Mouse (Mus musculus) stomach, embryonic 16.5 days (tissue): ENCODE results near the gene Arhgap29. TPM values are rescaled to one million over a fixed set of nuclear protein-coding genes. Genes with fewer than 3 reads are reported as not detected.

Experiments
- ATAC-seq: fragments of 200-750 bp; cut with Nextera tagmentation; 2 replicates; pipeline ENCODE4 v1.8.0; 2017; ENCODE audit warnings: moderate number of reproducible peaks, moderate TSS enrichment; ENCODE audit not compliant: insufficient read depth, low FRiP score
- H3K27ac ChIP-seq: fragments of 300-500 bp; sonication (generic); 2 replicates; pipeline ENCODE4 v1.5.1; 2014; ENCODE audit warnings: low read length
- H3K27me3 ChIP-seq: fragments of 300-500 bp; sonication (generic); 2 replicates; pipeline ENCODE4 v1.6.1; 2014; ENCODE audit warnings: low read length, control low read depth, mixed read lengths; ENCODE audit not compliant: control insufficient read depth, insufficient read depth
- H3K36me3 ChIP-seq: fragments of 300-500 bp; sonication (generic); 2 replicates; pipeline ENCODE4 v1.6.1; 2014; ENCODE audit warnings: low read length; ENCODE audit not compliant: control insufficient read depth, insufficient read depth
- H3K4me1 ChIP-seq: fragments of 300-500 bp; sonication (generic); 2 replicates; pipeline ENCODE4 v1.6.1; 2014; ENCODE audit warnings: low read length, control low read depth, mixed read lengths; ENCODE audit not compliant: control insufficient read depth, insufficient read depth
- H3K4me2 ChIP-seq: fragments of 300-500 bp; sonication (generic); 2 replicates; pipeline ENCODE4 v1.6.1; 2014; ENCODE audit warnings: low read depth, low read length, mixed read lengths
- H3K4me3 ChIP-seq: fragments of 300-500 bp; sonication (generic); replicated peaks from 2 replicates; pipeline ENCODE4 v1.5.1; 2014; ENCODE audit warnings: mild to moderate bottlenecking, low read length
- H3K9ac ChIP-seq: fragments of 300-500 bp; sonication (generic); 2 replicates; pipeline ENCODE4 v1.6.1; 2014; ENCODE audit warnings: low read length
- H3K9me3 ChIP-seq: fragments of 300-500 bp; sonication (generic); replicated peaks from 2 replicates; pipeline ENCODE4 v1.6.1; 2016; ENCODE audit warnings: low read length, control low read depth; ENCODE audit not compliant: control insufficient read depth
- WGBS: fragments of 180-500 bp; shearing (Covaris S2); extraction: QIAGEN DNeasy Blood & Tissue Kit; methylation state at CpG from one replicate; pipeline ENCODE4 v1.1.7; 2014; 5-methylcytosine and 5-hydroxymethylcytosine counted together
- polyA plus RNA-seq: library from polyadenylated mRNA; unstranded; fragments of >200 nt; fragmentation: Nextera tagmentation; extraction: Ambion mirVana; gene quantifications from 2 replicates; pipeline ENCODE4 v1.2.1, GENCODE M21; 2015

The Arhgap29 gene
- polyA plus RNA-seq, 1 experiment from 2014 or later: 50.7 TPM

DNA sequence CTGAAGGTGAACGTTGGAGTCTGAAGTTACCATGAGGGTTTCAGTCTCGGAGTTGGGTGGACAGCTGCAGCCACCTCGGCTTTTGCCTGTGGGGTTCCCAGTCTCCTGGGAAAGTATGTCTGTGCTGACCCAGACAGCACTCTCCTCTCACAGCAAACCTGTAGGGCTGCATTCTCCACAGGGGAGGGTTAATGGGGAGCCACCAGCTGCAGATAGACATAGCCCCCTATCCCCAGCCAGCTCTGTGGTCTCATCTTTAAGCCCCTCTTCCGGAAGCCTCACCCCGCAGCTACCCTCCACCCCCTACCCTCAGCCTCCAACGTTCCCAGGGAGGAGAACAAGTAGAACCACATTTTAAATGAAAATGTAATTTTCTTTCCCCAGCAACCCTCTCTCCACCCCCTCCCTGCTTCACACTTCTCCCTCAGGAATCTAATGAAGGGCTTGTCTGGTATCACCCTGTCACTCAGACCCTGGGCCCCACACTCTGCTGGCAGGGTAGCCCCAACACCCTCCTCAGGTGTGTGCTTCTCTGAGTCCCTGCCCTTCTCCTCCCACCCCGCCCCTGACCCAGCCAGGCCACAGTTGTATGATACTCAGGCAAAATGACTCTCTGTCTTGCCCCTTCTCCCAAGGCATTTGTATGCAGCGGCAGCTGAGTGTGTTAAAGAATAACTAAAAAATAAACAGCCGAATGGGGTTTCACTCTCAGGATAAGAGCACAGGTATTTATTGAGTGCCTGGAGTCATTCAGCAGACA is 106.3 kb downstream of the Arhgap29 start:
- no peaks in the 10 kb centered on the region for H3K36me3 ChIP-seq
- no peak overlapping the region for H3K4me2 ChIP-seq
- peak; percentile 92 for ATAC-seq
- peak overlapping the region; percentile 76 for H3K27ac ChIP-seq
- no peak overlapping the region for H3K4me3 ChIP-seq
- 37% methylated on average over 9 of the region's 9 CpGs for WGBS
- no peaks in the 10 kb centered on the region for H3K27me3 ChIP-seq
- peaks cover 4% of the 10 kb centered on the region for H3K4me1 ChIP-seq
- no peaks in the 10 kb centered on the region for H3K9me3 ChIP-seq
- H3K9ac ChIP-seq: no peak overlapping the region

- Histone ChIP-seq H3K4me1 (0 out of 2 replicates have a peak, but pooled peaks cover 2% of the 10 kb centered on the region), H3K9ac (no peak overlapping the region), H3K27me3 (no peaks in the 10 kb centered on the region), H3K4me3 (no peak overlapping the region), H3K9me3 (no peaks in the 10 kb centered on the region), H3K36me3 (no peaks in the 10 kb centered on the region), H3K4me2 (no peak overlapping the region), H3K27ac (no peak overlapping the region)
- ATAC-seq: no peak
- 74% methylated on average over 10 of the region's 10 CpGs for WGBS
Observed at GRCm38 (mm10) chr3:122062586-122062985, 110.2 kb downstream of the Arhgap29 start.

DNA sequence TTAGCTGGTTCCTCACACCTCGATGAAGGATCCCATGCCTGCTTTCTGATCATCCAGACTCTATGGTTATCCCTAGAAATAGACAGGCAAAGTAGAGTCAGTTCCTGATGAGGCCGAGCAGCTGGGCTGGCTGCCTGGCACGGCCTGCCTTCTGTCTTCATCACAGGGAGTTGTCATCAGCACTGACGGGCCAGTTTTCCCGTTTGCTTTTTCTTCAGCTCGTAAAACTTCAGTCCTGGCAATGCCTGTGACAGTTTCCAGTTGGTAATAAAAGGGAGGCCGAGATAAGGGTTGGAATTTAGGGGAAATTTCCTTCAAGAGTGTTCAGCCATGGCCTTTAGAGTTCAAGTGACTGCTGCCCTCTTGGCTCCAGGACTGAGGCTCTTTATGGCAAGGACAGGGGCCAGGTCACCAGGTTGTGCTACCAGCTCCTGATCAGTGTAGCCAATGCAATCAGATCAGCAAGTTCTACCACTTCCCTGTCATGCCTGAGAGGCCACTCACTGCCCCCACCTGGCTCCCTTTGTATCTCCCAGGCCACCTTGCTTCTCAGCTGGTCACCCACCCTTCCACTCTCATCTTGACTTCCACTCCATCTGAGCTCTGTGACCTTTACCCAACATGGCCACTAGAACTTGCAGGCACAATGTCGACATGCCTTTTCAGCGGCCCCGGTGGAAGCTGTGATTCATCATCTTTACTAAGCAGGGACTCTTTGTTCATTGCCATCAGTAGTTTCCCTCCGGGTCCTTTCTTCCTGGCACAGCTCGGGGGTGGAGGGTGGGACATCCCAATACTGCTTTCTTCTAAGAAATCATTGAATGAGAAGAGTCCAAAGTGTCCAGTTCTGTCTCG is 112.4 kb downstream of the Arhgap29 start:
- Histone ChIP-seq H3K9ac (0 out of 2 replicates have a peak overlapping the region, but pooled peaks have one; percentile 14), H3K27me3 (no peaks in the 10 kb centered on the region), H3K4me3 (no peak overlapping the region), H3K36me3 (no peaks in the 10 kb centered on the region), H3K4me1 (0 out of 2 replicates have a peak, but pooled peaks cover 2% of the 10 kb centered on the region), H3K27ac (no peak overlapping the region), H3K4me2 (no peak overlapping the region), H3K9me3 (no peaks in the 10 kb centered on the region)
- 55% methylated on average over 13 of the region's 13 CpGs for WGBS
- no peak for ATAC-seq

Other genes with a start within 250 kb of the Arhgap29 start
- 39.0 and 56.7 TPM in 2 replicates for gene F3, start 229.0 kb upstream of the Arhgap29 start, polyA plus RNA-seq
- gene Abcd3, start 137.2 kb upstream of the Arhgap29 start, polyA plus RNA-seq: 90.5 and 95.6 TPM in 2 replicates
- gene Abca4, start 91.9 kb downstream of the Arhgap29 start, polyA plus RNA-seq: 0.84 and 0.87 TPM in 2 replicates